8 mouse cellular contexts compared by ENCODE assay signal in genomic region chr13:62015424-62016167, GRCm38 (mm10).
DNase-seq lines count a peak whose midpoint lies in the region; ATAC-seq and TF ChIP-seq lines count a peak whose summit lies in the region.
"Not testable (repeated sequence)": the region's sequence is repeated elsewhere in the genome, so short reads cannot be mapped to it uniquely, and the experiment has no call there.

No protein-coding gene starts in this region.

- ATAC-seq in inflammation-experienced regulatory T-cells, adult 6 months: peak; percentile 89

- peak; percentile 65 for DNase-seq in adrenal gland, adult 2 months
- peak; percentile 29 for DNase-seq in embryo, embryonic 11.5 days (ENCODE audit: low read depth, low spot score)
- peak; percentile 10 for DNase-seq in gastrocnemius, postnatal 25 days
- peak; percentile 9 to 12 for DNase-seq in left cerebral cortex, adult 2 months (ENCODE audit: extremely low spot score in 1 of 2, low spot score in 2 of 2)
- DNase-seq in lung, postnatal 36 days: peak; percentile 61
- DNase-seq in retina, embryonic 14.5 days (ENCODE audit: low spot score): peak; percentile 71
- peak; percentile 20 for DNase-seq in urinary bladder, adult 2 months (ENCODE audit: low spot score)

- peak overlapping the region; percentile 46 for H3K4me3 ChIP-seq in left cerebral cortex, adult 2 months

- H3K27ac ChIP-seq in left cerebral cortex, adult 2 months: not testable (repeated sequence)

- TF ChIP-seq CTCF in left cerebral cortex, adult 2 months (IDR thresholded peaks at IDR 0.05): not testable (repeated sequence)

- intact Hi-C loops in left cerebral cortex, adult 2 months (cut with DNase I): not testable (repeated sequence)

Comparison
In these comparisons a context has a peak if more than half of its experiments do, and no peak if none do; other contexts are left out.
1. DNase-seq: peak in every context shown above with its lines; median percentile 71 in retina, embryonic 14.5 days; 65 in adrenal gland, adult 2 months; 61 in lung, postnatal 36 days; 29 in embryo, embryonic 11.5 days; 20 in urinary bladder, adult 2 months; 10 in left cerebral cortex, adult 2 months; 10 in gastrocnemius, postnatal 25 days.